In genomic region chr2:167774806-167775179, GRCm38 (mm10) we compare ENCODE assay signal across 8 mouse cellular contexts.
A peak's percentile ranks its signal among the peaks of the same experiment; 100 is the strongest.
DNase-seq lines count a peak whose midpoint lies in the region; ATAC-seq lines count a peak whose summit lies in the region.

No protein-coding gene starts in this region.

- ATAC-seq in kidney, embryonic 16.5 days (ENCODE audit: low FRiP score, low TSS enrichment), result peak; percentile 7; the same call in 1 of the 2 replicates
- no peak for ATAC-seq in embryonic facial prominence, embryonic 13.5 days (ENCODE audit: insufficient number of reproducible peaks, insufficient read depth, low FRiP score, low TSS enrichment, low read depth)

- H3K9ac ChIP-seq in kidney, embryonic 16.5 days (replicated peaks; ENCODE audit: low read length), result peak overlapping the region; percentile 40
- H3K9ac ChIP-seq in embryonic facial prominence, embryonic 13.5 days, result 0 out of 2 replicates have a peak overlapping the region, but pooled peaks have one; percentile 1

- no peak overlapping the region for H3K27ac ChIP-seq in kidney, embryonic 16.5 days (ENCODE audit: low read length)
- H3K27ac ChIP-seq in embryonic facial prominence, embryonic 13.5 days, result peak overlapping the region; percentile 76

- no peak overlapping the region for H3K4me3 ChIP-seq in kidney, embryonic 16.5 days (ENCODE audit: low read length)
- H3K4me3 ChIP-seq in embryonic facial prominence, embryonic 13.5 days, result no peak overlapping the region

- no peaks in the 10 kb centered on the region for H3K36me3 ChIP-seq in kidney, embryonic 16.5 days (ENCODE audit: insufficient read depth, low read length)
- no peaks in the 10 kb centered on the region for H3K36me3 ChIP-seq in embryonic facial prominence, embryonic 13.5 days

- no peaks in the 10 kb centered on the region for H3K27me3 ChIP-seq in kidney, embryonic 16.5 days (ENCODE audit: insufficient read depth, low read length)
- no peaks in the 10 kb centered on the region for H3K27me3 ChIP-seq in embryonic facial prominence, embryonic 13.5 days

- peaks cover 38% of the 10 kb centered on the region for H3K4me1 ChIP-seq in kidney, embryonic 16.5 days (ENCODE audit: insufficient read depth, low read length)
- H3K4me1 ChIP-seq in embryonic facial prominence, embryonic 13.5 days, result peaks cover 47% of the 10 kb centered on the region

- no peaks in the 10 kb centered on the region for H3K9me3 ChIP-seq in kidney, embryonic 16.5 days (ENCODE audit: low read length)
- H3K9me3 ChIP-seq in embryonic facial prominence, embryonic 13.5 days, result no peaks in the 10 kb centered on the region

- no peak for DNase-seq in kidney, adult 11 months
- peak; percentile 86 for DNase-seq in NIH3T3 (ENCODE audit: low read depth)
- DNase-seq in lung, postnatal 10 days, result peak; percentile 60
- DNase-seq in cerebellum, adult 18-20 months, result no peak
- DNase-seq in frontal cortex, postnatal 10 days (ENCODE audit: low spot score in 2 of 2), result no peak
- no peak for DNase-seq in frontal cortex, postnatal 25 days (ENCODE audit: low spot score in 2 of 2)

- H3K4me2 ChIP-seq in kidney, embryonic 16.5 days (replicated peaks; ENCODE audit: low read depth, low read length), result no peak overlapping the region
- peak overlapping the region; percentile 33 for H3K4me2 ChIP-seq in embryonic facial prominence, embryonic 13.5 days

- 27% methylated on average over 10 of the region's 10 CpGs for WGBS in kidney, embryonic 16.5 days
- 12% methylated on average over 10 of the region's 10 CpGs for WGBS in embryonic facial prominence, embryonic 13.5 days

Comparison
In these comparisons a context has a peak if more than half of its experiments do, and no peak if none do; other contexts are left out.
1. DNase-seq: peak in NIH3T3 (single experiment) and lung, postnatal 10 days (single experiment); none in kidney, adult 11 months (single experiment), cerebellum, adult 18-20 months (0 of 2), frontal cortex, postnatal 10 days (0 of 2) and frontal cortex, postnatal 25 days (0 of 2).